Mouse (Mus musculus) heart, embryonic 16.5 days (tissue): ENCODE measurements at regions not wholly inside any gene's neighbourhood (a gene's known extent, or its start where the extent isn't known, plus 50 kb on each side); places are given as distances from the start of the nearest gene placed in this dataset.
A peak's percentile ranks its signal among the peaks of the same experiment; 100 is the strongest.

Source experiments
- ATAC-seq: fragments of 200-750 bp; cut with Nextera tagmentation; replicated peaks from 2 replicates; pipeline ENCODE4 v1.8.0; 2017; ENCODE audit warnings: moderate number of reproducible peaks; ENCODE audit not compliant: insufficient read depth, low FRiP score; ENCODE audit errors: extremely low read depth
- H3K27ac ChIP-seq: fragments of 300-500 bp; sonication (generic); 2 replicates; pipeline ENCODE4 v1.5.1; 2014; ENCODE audit warnings: mild to moderate bottlenecking, low read length, control low read depth, moderate library complexity
- H3K27me3 ChIP-seq: fragments of 300-500 bp; sonication (generic); 2 replicates; pipeline ENCODE4 v1.6.1; 2014; ENCODE audit warnings: low read length, mixed read lengths; ENCODE audit not compliant: control insufficient read depth, insufficient read depth
- H3K36me3 ChIP-seq: fragments of 300-500 bp; sonication (generic); 2 replicates; pipeline ENCODE4 v1.6.1; 2014; ENCODE audit not compliant: control insufficient read depth, insufficient read depth
- H3K4me1 ChIP-seq: fragments of 300-500 bp; sonication (generic); 2 replicates; pipeline ENCODE4 v1.6.1; 2014; ENCODE audit warnings: low read length, mixed read lengths; ENCODE audit not compliant: control insufficient read depth, insufficient read depth
- H3K4me2 ChIP-seq: fragments of 300-500 bp; sonication (generic); 2 replicates; pipeline ENCODE4 v1.6.1; 2014; ENCODE audit warnings: low read depth, mild to moderate bottlenecking, control low read depth, low read length
- H3K4me3 ChIP-seq: fragments of 300-500 bp; sonication (generic); 2 replicates; pipeline ENCODE4 v1.5.1; 2014; ENCODE audit warnings: mild to moderate bottlenecking, control low read depth, low read length
- H3K9ac ChIP-seq: fragments of 300-500 bp; sonication (generic); 2 replicates; pipeline ENCODE4 v1.6.1; 2014; ENCODE audit warnings: low read length, control low read depth
- H3K9me3 ChIP-seq: fragments of 300-500 bp; sonication (generic); replicated peaks from 2 replicates; pipeline ENCODE4 v1.6.1; 2016; ENCODE audit warnings: low read length; ENCODE audit not compliant: control insufficient read depth
- WGBS: fragments of 180-500 bp; shearing (Covaris S2); extraction: QIAGEN DNeasy Blood & Tissue Kit; methylation state at CpG from one replicate; pipeline ENCODE4 v1.1.7; 2014; 5-methylcytosine and 5-hydroxymethylcytosine counted together

DNA sequence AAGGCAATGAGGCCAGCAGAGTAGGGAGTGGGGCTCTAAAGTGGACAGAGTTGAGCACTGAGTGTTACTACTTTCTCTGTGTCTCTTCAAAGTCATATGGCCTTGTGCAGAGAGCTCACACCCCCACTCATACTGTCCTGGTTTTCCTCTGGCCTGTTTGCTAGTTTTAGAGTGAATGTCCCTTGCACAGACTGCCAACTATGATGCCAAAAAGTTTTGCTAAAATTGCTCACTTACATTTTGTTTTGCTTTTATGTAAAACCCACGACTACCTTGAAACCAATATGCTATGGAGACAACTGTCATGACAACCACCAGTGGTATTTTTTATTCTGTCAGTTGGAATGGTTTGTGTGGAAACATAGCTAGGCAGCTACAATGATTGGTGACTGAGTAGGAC, 126.4 kb upstream of the Rnaseh2b start:
- Histone ChIP-seq H3K36me3 (no peaks in the 10 kb centered on the region), H3K9me3 (no peaks in the 10 kb centered on the region), H3K4me2 (no peak overlapping the region), H3K9ac (no peak overlapping the region), H3K27me3 (no peaks in the 10 kb centered on the region), H3K4me3 (no peak overlapping the region), H3K4me1 (peaks cover 27% of the 10 kb centered on the region), H3K27ac (no peak overlapping the region)
- 74% methylated on average over 1 of the region's 1 CpGs for WGBS
- ATAC-seq = no peak

DNA sequence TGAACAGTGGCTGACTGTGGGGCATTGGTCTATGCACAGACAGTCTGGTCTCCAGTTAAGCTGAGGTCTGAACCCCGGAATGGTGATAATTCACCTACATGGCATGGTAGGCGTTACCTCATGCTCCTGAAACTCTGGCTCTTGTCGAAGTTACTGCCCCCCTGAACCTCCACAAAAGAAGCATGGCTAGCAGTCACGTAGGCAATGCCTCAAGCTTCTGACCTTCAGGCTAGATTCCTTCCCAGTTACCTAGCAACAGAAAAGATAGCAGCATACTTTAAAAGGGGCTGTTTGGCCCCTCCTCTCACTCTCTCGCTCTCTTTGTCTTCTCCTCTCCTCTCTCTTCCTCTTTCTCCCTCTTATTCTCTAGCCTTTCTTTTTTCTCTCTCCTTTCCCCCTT, 125.8 kb upstream of the Rnaseh2b start:
- no peak for ATAC-seq
- Histone ChIP-seq H3K36me3 (no peaks in the 10 kb centered on the region), H3K4me1 (peaks cover 27% of the 10 kb centered on the region), H3K27ac (peak overlapping the region; percentile 36; the same call in 1 of the 2 replicates), H3K27me3 (no peaks in the 10 kb centered on the region), H3K4me2 (peak overlapping the region; percentile 10; the same call in 1 of the 2 replicates), H3K9me3 (no peaks in the 10 kb centered on the region), H3K4me3 (no peak overlapping the region), H3K9ac (no peak overlapping the region)
- WGBS = 31% methylated on average over 5 of the region's 5 CpGs

DNA sequence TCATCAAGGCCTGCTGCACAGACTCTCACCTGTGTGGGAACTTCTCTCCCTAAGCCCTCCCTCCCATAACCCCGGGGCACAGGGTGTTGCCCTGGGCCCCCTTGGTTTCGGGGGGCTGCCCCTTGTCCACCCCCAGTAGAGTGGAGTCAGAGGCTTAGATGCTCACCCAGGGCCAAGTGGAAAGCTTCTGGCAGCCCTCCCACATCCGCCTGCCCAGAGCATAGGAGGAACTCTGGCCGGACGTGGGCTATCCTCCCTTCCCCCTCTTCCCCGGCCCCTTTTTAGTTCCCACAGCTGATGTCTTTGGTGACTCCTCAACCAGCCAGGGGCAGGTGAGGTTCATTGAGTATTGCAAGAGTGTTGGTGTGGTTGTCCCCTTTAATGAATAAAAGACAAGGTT, 125.3 kb upstream of the Rnaseh2b start:
- Histone ChIP-seq H3K27ac (no peak overlapping the region), H3K4me1 (peaks cover 27% of the 10 kb centered on the region), H3K9me3 (no peaks in the 10 kb centered on the region), H3K36me3 (no peaks in the 10 kb centered on the region), H3K27me3 (no peaks in the 10 kb centered on the region), H3K4me2 (peak overlapping the region; percentile 10; the same call in 1 of the 2 replicates), H3K9ac (no peak overlapping the region), H3K4me3 (no peak overlapping the region)
- WGBS = 43% methylated on average over 6 of the region's 6 CpGs
- ATAC-seq = 0 out of 2 replicates have a peak, but pooled peaks have one; percentile 16

DNA sequence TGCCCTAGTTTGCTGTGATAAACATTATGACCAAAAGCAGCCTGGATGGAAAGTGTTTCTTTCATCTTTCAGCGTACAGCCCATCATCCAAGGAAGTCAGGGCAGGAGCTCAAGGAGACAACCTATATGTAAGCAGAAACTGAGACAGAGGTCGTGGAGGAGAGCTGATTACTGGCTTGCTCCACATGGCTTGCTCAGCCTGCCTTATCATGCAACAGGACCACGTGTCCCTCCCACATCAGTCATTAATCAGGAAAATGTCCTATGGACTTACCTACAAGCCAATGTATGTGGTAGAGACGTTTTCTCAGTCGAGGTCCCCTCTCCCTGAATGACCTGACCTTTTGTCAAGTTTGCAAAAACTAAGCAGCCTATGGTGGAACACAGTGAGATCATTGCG, 123.7 kb upstream of the Rnaseh2b start:
- Histone ChIP-seq H3K36me3 (no peaks in the 10 kb centered on the region), H3K27ac (no peak overlapping the region), H3K4me1 (peaks cover 31% of the 10 kb centered on the region), H3K4me3 (no peak overlapping the region), H3K9ac (no peak overlapping the region), H3K27me3 (no peaks in the 10 kb centered on the region), H3K4me2 (no peak overlapping the region), H3K9me3 (no peaks in the 10 kb centered on the region)
- WGBS = 47% methylated on average over 6 of the region's 6 CpGs
- ATAC-seq = no peak

DNA sequence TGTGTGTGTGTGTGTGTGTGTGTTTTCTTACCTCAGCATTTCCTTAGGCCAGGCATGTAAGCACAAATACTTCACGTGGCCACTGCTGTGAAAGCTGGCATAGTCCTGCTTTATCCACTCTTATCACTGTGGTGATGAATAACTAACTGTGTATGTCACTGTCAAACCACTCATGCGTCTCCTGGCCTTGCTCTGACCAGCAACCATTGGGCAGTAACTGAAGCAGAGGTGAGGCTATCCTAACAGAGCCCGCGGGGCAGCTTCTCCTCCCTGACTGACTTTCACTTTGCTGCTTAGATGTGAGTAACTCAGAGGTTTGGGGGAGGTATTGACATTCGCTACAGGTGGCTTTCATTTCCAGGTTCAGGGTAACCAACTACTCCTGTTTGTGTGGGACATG, 122.0 kb upstream of the Rnaseh2b start:
- Histone ChIP-seq H3K9me3 (no peaks in the 10 kb centered on the region), H3K36me3 (no peaks in the 10 kb centered on the region), H3K27ac (no peak overlapping the region), H3K4me3 (no peak overlapping the region), H3K9ac (no peak overlapping the region), H3K27me3 (no peaks in the 10 kb centered on the region), H3K4me2 (no peak overlapping the region), H3K4me1 (peaks cover 44% of the 10 kb centered on the region)
- no peak for ATAC-seq
- 43% methylated on average over 5 of the region's 5 CpGs for WGBS

DNA sequence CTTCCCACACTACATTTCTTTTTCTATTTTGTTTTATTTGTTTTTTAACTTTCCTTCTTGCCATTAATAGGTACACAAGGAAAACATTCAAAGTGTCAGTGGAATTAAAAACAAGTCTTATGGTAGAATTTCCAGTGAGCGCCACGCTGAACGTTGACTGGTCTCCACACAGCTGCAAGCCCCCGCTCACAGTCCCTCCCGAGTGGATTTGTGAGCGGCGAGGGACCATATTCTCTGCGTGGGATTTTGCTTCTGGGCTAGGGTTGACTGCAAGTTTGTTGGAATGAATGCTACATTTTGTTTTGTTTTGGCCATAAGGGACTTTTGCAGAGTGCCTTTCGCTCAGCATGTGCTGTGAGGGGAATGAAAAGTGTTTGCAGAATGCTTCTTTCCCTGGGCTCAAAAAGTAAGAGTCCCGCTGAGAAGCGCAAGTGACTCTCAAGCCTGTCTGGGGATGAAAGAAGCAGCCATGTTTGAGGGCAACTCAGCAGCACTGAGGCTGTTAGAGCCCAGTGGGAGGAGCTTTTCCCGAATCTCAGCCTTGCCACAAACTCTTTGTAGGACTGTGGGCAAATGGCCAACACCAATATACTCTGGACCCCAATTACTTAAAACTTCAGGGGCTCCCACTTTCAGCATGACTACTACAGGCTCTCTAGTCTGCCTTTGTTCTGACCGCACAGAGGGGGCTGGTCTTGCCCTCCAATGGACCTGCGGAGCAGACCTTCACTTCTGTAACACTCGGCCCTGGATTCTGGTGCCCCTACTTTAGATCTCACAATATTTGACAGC, 120.9 kb upstream of the Rnaseh2b start:
- no peaks in the 10 kb centered on the region for H3K9me3 ChIP-seq
- no peak overlapping the region for H3K4me3 ChIP-seq
- H3K4me2 ChIP-seq = no peak overlapping the region
- no peak overlapping the region for H3K9ac ChIP-seq
- no peak for ATAC-seq
- no peak overlapping the region for H3K27ac ChIP-seq
- peaks cover 43% of the 10 kb centered on the region for H3K4me1 ChIP-seq
- WGBS = 81% methylated on average over 15 of the region's 15 CpGs
- H3K27me3 ChIP-seq = no peaks in the 10 kb centered on the region
- no peaks in the 10 kb centered on the region for H3K36me3 ChIP-seq

DNA sequence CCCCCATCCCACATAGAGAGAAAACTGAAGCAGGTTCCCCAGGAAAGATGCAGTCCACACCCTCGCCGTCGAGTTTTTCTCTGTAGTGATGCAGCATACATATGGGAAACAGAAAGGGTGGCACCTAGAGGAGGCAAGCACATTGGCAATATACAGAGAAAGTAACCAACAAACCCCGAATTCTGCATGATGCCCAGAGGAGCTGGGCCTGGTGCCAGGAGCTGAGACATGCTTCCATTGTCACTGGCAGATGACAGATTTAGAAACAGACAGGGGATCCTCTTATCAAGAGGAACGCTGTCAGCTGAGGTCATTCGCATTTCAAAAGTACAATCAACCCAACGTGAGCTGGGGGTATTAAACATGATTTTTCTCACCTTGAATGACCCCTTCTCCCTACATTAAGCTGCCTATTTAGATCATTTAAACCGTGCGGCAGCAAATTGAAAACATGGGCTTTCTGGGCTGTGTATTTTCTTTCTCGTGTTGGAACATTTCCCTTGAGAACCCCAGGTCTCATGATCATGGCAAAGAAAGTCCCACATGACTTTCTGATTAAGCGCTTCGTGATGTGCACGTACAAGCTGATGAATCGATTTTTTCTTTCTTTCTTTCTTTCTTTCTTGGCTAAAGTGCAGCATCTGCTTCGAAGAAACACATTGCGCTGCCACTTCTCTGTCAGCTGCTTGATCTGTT, 118.4 kb upstream of the Rnaseh2b start:
- no peak; the same call in 1 of the 2 replicates for ATAC-seq
- no peaks in the 10 kb centered on the region for H3K27me3 ChIP-seq
- peak overlapping the region; percentile 3; the same call in 1 of the 2 replicates for H3K27ac ChIP-seq
- peak overlapping the region; percentile 5; the same call in 1 of the 2 replicates for H3K9ac ChIP-seq
- H3K9me3 ChIP-seq = no peaks in the 10 kb centered on the region
- 36% methylated on average over 16 of the region's 16 CpGs for WGBS
- peaks cover 31% of the 10 kb centered on the region for H3K4me1 ChIP-seq
- peak overlapping the region; percentile 31 for H3K4me2 ChIP-seq
- no peaks in the 10 kb centered on the region for H3K36me3 ChIP-seq
- no peak overlapping the region for H3K4me3 ChIP-seq

DNA sequence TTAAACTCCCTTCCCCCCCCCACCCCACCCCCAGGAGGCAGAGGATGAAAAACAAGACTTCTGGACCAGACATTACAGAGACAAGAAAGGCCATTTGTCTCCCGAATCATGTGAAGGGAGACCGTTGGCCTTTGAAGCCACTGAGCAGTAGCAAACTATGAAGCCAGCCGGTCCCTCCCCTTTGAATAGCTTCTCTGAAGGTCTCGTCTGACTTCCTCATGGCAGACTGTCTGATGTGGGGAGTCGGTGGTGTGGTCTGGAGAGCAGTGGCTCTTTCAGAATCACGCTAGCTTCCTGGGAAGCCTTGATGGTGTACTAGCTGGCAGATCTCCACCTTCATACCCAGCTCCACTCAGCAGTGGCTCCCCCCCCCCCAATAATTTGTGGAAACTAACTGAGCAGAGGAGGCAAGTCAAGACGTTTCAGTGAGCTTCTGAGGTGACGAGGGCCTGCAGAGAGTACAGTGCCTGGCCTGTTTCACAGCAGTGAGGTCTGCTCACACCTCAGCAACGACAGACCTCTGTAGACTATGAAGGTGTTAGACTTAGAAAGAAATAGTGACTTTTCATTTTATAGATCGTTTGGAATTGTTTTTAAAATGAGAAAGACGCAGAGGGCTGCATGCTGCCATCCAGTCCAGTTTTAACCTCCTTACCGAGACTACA, 116.9 kb upstream of the Rnaseh2b start:
- no peak for ATAC-seq
- Histone ChIP-seq H3K4me2 (no peak overlapping the region), H3K4me3 (no peak overlapping the region), H3K9ac (no peak overlapping the region), H3K4me1 (peaks cover 21% of the 10 kb centered on the region), H3K27ac (no peak overlapping the region), H3K36me3 (no peaks in the 10 kb centered on the region), H3K27me3 (no peaks in the 10 kb centered on the region), H3K9me3 (no peaks in the 10 kb centered on the region)
- 51% methylated on average over 12 of the region's 12 CpGs for WGBS

DNA sequence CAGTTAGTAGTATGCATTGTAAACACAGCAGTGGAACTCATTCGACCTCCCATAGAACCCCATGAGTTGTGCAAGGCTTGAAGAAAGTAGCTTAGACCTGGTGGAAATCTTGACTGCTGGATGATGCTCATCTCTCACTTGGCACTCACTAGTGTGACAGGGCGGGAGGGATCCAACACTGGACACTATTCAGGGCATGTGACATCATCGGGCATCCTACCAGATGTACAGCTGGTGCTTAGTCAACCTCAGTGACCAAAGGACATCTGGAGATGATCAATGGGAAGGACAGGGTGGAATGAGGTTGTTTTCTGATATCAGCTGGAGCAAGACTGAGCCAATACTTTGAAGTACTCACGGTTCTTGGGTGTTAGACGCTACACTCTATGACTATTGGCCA, 114.9 kb upstream of the Rnaseh2b start:
- 71% methylated on average over 5 of the region's 5 CpGs for WGBS

More for the DNA sequence above, 114.9 kb upstream of the Rnaseh2b start:
- Histone ChIP-seq H3K9me3 (no peaks in the 10 kb centered on the region), H3K27me3 (no peaks in the 10 kb centered on the region), H3K9ac (no peak overlapping the region), H3K27ac (no peak overlapping the region), H3K4me2 (no peak overlapping the region), H3K36me3 (no peaks in the 10 kb centered on the region), H3K4me3 (no peak overlapping the region), H3K4me1 (peaks cover 18% of the 10 kb centered on the region)
- no peak for ATAC-seq
